Mouse (Mus musculus) embryonic fibroblast, embryonic 13.5 days (primary cell): Measurements from ENCODE around the gene Rsad1.

Source experiments
- CTCF ChIP-seq: IDR thresholded peaks from 2 replicates; pipeline ENCODE4 v1.5.1; 2011; ENCODE audit warnings: mild to moderate bottlenecking, control low read depth, low read length, moderate library complexity, borderline replicate concordance; ENCODE audit not compliant: insufficient read depth
- POLR2A ChIP-seq: IDR thresholded peaks from 2 replicates; pipeline ENCODE4 v1.6.1; 2011; ENCODE audit warnings: low read depth, mild to moderate bottlenecking, control low read depth, low read length, moderate library complexity

- TF ChIP-seq POLR2A, result no peak
- no peak for TF ChIP-seq CTCF
Observed at GRCm38 (mm10) chr11:94513452-94513851, 35.6 kb downstream of the Rsad1 start.
